Mouse (Mus musculus): ENCODE data around the gene Cox10.
A peak's percentile ranks its signal among the peaks of the same experiment; 100 is the strongest.
"Not testable (repeated sequence)": the region's sequence is repeated elsewhere in the genome, so short reads cannot be mapped to it uniquely, and the experiment has no call there.

Cox10 gene

GRCm38 (mm10) chr11:64078956-64079726, at the start of gene Cox10:
Cox10 (minus strand) TSS chr11:64079468.
- DNase-seq (ENCODE audit: low read depth, low spot score) = peak; percentile 88

- DNase-seq (ENCODE audit: low read depth, low spot score) = no peak
Observed at GRCm38 (mm10) chr11:64128016-64128415, 48.7 kb upstream of the Cox10 start.

- DNase-seq (ENCODE audit: low read depth, low spot score) = no peak
Observed at GRCm38 (mm10) chr11:64125471-64125870, 46.2 kb upstream of the Cox10 start.

GRCm38 (mm10) chr11:64123174-64123573, 43.9 kb upstream of the Cox10 start:
- DNase-seq (ENCODE audit: low read depth, low spot score) = not testable (repeated sequence)

GRCm38 (mm10) chr11:64116711-64117110, 37.4 kb upstream of the Cox10 start:
- DNase-seq (ENCODE audit: low read depth, low spot score) = no peak

GRCm38 (mm10) chr11:64115822-64116221, 36.6 kb upstream of the Cox10 start:
- DNase-seq (ENCODE audit: low read depth, low spot score) = no peak

- no peak for DNase-seq (ENCODE audit: low read depth, low spot score)
Observed at GRCm38 (mm10) chr11:64115101-64115500, 35.8 kb upstream of the Cox10 start.

GRCm38 (mm10) chr11:64100060-64100459, 20.8 kb upstream of the Cox10 start:
- no peak for DNase-seq (ENCODE audit: low read depth, low spot score)

- no peak for DNase-seq (ENCODE audit: low read depth, low spot score)
Observed at GRCm38 (mm10) chr11:64093058-64093457, 13.8 kb upstream of the Cox10 start.

- no peak for DNase-seq (ENCODE audit: low read depth, low spot score)
Observed at GRCm38 (mm10) chr11:64091150-64091549, 11.9 kb upstream of the Cox10 start.

- DNase-seq (ENCODE audit: low read depth, low spot score) = no peak
Observed at GRCm38 (mm10) chr11:64089682-64090081, 10.4 kb upstream of the Cox10 start.

GRCm38 (mm10) chr11:64085888-64086287, 6.6 kb upstream of the Cox10 start:
- DNase-seq (ENCODE audit: low read depth, low spot score) = no peak

GRCm38 (mm10) chr11:64079727-64080081, 436 bp upstream of the Cox10 start:
- DNase-seq (ENCODE audit: low read depth, low spot score) = no peak

GRCm38 (mm10) chr11:64076212-64076611, 3.1 kb downstream of the Cox10 start:
- DNase-seq (ENCODE audit: low read depth, low spot score) = no peak

- no peak for DNase-seq (ENCODE audit: low read depth, low spot score)
Observed at GRCm38 (mm10) chr11:64073379-64073778, 5.9 kb downstream of the Cox10 start.

- DNase-seq (ENCODE audit: low read depth, low spot score) = no peak
Observed at GRCm38 (mm10) chr11:64071536-64071935, 7.7 kb downstream of the Cox10 start.

- no peak for DNase-seq (ENCODE audit: low read depth, low spot score)
Observed at GRCm38 (mm10) chr11:64066001-64066400, 13.3 kb downstream of the Cox10 start.

- DNase-seq (ENCODE audit: low read depth, low spot score) = no peak
Observed at GRCm38 (mm10) chr11:64063130-64063529, 16.1 kb downstream of the Cox10 start.

GRCm38 (mm10) chr11:64062226-64062625, 17.0 kb downstream of the Cox10 start:
- no peak for DNase-seq (ENCODE audit: low read depth, low spot score)

- no peak for DNase-seq (ENCODE audit: low read depth, low spot score)
Observed at GRCm38 (mm10) chr11:64059305-64059704, 20.0 kb downstream of the Cox10 start.

- DNase-seq (ENCODE audit: low read depth, low spot score) = no peak
Observed at GRCm38 (mm10) chr11:64058474-64058873, 20.8 kb downstream of the Cox10 start.

GRCm38 (mm10) chr11:64053371-64053770, 25.9 kb downstream of the Cox10 start:
- no peak for DNase-seq (ENCODE audit: low read depth, low spot score)

GRCm38 (mm10) chr11:64051195-64051968, 27.9 kb downstream of the Cox10 start:
- no peak for DNase-seq (ENCODE audit: low read depth, low spot score)

All from mesoderm, embryonic 11.5 days (tissue).